Mouse (Mus musculus): ENCODE results near the gene Fam43b.
A peak's percentile ranks its signal among the peaks of the same experiment; 100 is the strongest.
"Not testable (repeated sequence)": the region's sequence is repeated elsewhere in the genome, so short reads cannot be mapped to it uniquely, and the experiment has no call there.

Gene Fam43b

DNA sequence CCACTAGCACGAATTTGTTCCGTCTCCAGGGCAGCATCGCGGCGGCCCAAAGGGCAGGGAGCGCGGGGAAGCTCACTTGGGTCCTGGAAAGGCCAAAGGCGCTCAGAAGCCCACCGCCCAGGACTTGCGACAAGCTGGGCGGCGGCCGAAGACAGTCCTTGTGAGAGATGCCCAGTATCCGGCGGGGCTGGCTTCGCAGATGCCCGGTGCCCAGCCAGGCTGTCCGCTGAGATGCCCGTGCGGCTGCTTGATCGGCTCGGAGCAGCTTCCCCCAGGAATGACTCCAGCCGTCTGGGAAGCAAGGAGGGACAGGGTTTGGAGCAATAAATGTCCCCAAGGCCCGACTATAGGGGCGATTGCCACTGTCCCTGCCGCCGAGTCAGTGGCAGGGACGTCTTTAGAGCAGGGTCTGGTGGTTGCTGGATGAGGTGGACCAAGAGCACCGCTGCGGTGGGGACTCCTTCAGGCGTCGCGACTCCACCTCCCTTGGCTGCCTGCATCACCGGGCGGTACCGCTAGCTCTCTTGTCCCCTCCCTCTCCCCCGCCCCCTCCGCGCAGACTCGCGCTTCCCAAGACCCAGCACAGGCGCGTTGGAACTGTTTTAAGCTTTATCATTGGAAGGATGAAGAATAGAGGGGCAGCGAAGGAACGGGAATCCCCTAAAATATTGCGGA, at the start of gene Fam43b:
TSS of gene Fam43b (minus strand) at position 558 of the 675 bp plus-strand sequence.
- DNase-seq (ENCODE audit: low read depth, low spot score) = peak; percentile 82

DNA sequence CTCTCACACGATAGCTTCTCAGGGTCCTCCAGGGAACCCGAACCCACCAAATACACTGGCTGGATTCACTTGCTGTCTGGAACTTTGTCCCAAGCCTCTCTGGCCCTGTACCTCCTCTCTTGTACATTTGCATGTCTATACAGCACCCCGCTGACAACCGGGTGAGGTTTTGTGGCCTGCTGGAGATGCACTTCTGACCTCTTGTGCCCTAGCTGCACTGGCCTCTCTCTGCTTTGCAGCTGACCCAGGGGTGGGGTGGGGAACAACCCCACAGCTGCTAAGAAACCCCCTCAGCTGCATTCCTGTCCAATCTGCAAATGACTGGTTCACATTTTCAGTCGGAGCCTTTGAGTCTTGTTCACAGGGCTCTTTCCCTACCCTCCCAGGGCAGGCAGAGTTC, 48.6 kb upstream of the Fam43b start:
- peak; percentile 97 for DNase-seq (ENCODE audit: low read depth, low spot score)

DNA sequence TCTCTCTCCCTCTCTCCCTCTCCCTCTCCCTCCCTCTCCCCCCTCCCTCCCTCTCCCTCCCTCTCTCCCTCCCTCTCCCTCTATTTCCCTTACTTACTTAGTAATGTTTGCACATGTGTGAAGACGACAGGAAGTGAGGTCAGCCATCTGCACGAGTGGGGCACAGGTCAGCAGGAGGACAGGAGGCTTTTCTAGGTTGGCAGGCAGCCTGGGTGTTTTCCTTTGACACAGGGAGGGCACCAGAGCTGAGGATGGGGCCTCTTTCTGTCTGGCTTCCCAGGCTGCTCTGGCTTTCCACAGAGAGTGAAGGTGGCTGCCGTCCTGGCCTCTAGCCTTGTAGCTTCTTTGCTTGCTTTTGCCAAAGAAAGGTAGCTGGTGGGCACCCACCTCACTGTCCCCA, 43.7 kb upstream of the Fam43b start:
- DNase-seq (ENCODE audit: low read depth, low spot score) = no peak

DNA sequence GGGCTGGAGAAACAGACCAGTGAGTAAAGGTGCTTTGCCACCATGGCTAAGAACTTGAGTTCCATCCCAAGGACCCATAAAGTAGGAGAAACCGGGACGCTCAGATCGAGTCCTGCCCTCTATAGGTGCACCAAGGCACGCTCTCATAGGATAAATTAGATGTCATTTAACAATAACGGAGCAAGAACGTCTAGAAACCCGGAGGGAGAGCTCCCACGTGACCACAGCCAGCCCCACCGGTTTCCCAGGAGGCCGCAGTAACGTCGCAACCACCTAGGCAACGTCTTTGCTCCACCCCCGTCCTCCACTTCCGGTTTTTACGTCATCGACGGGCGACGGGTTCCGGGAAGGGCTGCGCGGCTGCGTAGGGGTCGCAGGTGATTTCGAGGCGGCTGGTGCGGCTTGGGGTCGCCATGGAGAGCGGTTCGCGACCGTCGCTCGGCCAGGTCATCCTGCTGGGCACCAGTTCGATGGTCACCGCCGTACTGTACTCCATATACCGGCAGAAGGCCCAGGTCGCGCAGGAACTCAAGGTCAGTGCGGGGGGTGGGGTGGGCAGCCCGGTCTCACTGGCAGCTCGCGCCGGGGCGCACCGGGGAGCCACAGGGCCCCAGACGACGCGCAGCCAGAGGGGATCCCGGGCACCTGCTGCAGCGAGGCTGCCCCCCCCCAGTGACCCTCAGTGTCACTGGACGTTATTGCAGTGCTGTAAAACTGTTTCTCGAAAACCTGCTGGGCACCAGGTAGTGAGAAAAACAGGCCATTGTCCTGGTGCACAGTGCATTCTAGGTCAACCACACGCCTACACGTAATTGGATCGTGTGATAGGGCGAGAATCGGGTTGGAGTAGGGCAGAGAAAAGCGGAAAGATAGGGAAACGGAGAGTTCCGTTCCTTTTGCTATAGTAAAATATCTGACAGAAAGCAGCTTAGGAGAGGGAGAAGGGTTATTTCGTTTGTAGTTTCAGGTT, 38.3 kb upstream of the Fam43b start, which contains the start of gene Mul1:
TSS of gene Mul1 (plus strand) at position 325 of the 970 bp plus-strand sequence.
- DNase-seq (ENCODE audit: low read depth, low spot score) = peak; percentile 97

DNA sequence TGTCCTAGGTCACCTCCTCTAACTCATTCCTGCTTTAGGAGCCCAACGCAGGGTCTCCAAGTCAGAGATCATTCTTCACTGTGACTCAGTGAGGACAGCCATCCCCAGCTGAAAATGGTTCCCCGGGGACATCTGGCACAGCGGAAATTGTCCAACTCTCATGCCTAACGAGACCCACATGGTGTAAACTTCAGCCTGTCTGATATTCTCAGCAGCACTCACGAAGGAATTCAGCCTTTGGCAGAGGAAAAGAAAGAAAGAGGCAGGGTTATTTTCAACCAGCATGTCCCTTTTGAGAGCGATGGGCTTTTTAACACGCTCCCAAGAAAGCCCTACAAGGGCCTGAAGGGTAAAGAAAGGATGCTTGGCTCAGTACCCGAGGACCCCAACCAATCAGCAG, 35.0 kb upstream of the Fam43b start:
- DNase-seq (ENCODE audit: low read depth, low spot score) = no peak

DNA sequence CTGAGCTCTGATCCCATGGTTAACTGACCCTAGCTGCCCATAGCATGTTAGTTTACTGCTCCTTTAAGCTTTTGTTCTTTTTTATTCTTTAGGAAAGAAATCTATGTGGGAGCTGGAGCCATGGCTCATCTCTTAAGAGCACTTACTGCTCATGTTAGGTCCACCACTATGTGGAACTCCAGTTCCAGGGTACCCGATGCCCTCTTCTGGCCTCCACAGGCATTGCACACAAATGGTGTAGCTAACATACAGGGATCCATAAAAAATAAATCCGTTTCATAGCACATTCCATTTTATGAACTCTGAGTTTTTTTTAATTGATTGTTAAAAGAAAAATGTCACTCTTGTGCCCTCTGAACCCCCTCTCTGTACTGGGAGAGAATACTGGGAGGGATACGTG, 33.5 kb upstream of the Fam43b start:
- DNase-seq (ENCODE audit: low read depth, low spot score) = peak; percentile 68

DNA sequence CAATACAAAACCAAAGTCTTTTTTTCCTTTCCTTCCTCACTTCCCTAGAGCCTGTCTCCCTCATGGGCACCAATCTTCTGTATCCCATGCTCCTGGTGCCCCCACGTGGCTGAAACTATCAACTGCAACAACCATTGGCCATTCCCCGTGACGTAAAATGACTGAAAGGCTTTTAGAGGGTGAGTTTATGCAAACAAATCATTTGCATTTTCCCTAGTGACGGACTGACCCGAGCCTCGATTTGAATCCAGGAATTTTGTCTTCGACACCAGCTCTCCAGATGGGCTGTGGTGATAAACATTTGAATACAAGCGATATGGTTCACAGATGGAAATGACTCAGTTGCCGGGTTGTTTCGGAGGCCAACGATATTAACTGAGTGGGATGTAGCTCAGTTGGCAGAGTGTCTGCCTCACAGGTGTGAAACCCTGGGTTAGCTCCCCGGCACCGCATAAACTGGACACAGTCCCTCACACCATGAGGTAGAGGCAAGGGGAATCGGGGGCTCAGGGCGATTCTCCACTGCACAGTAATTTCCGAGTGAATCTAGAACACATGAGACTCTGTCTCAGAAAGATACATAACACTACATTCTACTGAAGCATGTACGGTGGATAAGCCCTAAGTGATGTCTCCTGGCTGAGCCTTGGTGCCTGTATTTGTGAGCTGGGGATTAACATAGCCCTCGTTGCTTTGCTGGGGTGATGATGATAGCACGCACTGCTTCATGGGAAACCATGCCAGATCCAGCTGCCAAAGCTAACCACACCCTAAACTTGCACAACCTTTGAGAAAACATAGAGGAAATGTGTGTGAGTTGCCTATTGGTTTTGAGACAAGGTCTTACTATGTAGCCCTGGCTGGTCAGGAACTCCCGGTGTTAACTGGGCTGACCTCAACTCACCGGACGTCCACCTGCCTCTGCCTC, 30.7 kb upstream of the Fam43b start:
- peak; percentile 86 for DNase-seq (ENCODE audit: low read depth, low spot score)

DNA sequence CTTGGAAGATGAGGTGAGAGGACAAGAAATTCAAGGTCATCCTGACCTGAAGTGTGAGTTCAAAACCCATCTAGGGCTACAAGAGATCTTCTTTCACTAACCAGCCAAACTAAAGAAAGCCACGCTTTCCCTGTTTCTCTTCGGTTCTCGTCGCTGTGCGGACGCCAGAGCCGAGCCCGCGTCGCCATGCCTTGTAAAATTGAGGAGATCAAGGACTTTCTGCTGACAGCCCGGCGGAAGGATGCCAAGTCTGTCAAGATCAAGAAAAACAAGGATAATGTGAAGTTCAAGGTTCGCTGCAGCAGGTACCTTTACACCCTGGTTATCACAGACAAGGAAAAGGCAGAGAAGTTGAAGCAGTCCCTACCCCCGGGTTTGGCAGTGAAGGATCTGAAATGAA, 29.3 kb upstream of the Fam43b start:
- DNase-seq (ENCODE audit: low read depth, low spot score) = not testable (repeated sequence)

DNA sequence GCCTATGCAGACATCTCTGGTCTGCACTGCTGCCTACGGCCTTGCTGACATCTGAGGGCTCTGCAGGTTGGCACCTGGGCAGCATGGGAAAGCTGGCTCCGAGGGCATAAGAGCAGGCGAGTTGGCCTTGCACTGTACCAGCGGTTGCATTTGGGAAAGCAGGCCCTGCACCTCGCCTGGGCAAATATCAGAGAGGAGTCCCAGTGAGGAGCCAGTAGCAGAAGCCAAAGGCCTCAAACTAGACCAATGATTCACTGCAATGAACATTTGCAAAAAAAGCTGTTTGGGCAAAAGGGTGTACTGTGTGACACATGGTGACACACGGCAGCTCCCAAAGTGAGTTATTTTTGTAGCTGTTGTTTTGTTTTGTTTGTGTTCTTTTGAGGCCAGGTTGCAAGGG, 28.7 kb upstream of the Fam43b start:
- DNase-seq (ENCODE audit: low read depth, low spot score) = no peak

DNA sequence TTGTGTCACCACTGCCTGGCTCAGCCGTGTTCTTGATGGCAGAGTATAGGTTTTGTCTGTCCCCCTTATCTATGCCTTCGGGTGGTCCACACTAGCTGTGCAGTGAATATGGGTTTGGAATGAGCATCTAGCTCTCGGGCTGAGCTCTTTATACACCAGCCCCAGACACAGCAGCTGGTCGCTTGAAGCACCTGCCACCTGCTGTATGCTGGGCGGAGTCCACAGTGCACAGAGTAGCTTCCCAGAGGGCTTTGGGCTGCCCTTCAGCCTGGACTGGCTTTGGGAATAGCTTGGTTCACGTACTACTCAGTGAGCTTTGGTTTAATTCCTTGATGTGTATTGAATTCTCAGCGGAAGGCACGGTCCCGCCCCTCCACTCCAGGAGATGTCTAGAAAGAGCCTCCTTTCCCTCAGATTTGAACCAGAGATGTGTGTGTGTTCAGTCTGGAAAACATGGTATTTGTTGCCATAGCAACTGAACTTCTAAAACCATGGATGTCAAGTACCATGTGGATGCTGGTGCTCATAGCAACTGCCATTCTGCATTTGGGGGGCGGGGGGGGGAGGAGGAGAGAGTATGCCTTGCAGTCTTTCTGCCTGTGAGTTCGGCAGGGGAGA, 22.1 kb upstream of the Fam43b start:
- no peak for DNase-seq (ENCODE audit: low read depth, low spot score)

DNA sequence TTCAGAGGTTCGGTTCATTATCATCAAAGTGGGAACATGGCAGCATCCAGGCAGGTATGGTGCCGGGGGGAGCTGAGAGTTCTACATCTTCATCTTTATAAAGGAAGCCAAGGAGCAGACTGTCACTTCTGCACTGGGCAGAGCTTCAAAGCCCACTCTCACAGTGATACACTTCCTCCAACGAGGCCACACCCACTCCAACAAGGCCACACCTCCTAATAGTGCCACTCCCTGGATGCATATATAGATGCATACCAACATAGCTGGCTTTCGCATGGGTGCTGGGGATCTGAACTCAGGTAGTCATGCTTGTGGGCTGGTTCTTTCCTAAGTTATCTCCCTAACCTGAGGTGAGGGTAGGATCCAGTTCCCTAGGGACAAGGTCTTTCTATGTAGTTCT, 21.6 kb upstream of the Fam43b start:
- DNase-seq (ENCODE audit: low read depth, low spot score) = no peak

DNA sequence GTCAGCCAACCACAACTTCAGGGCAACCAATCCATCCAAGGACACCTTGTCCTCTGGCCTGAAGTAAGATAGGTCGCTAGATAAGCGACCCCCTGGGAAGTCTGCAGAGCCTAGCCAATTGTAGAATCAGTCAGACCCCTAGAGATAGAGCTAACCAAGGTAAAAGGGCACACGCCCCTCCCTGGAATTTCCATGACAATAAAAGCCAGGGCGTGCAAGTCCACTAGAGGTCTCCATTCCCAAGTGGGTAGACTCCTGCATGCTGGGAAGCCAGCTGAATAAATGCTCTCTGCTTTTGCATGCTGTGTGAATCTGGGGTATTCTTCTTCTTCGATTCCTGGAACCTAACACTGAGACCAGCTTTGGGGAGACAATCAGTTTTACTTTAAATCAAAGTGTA, 20.1 kb upstream of the Fam43b start:
- peak; percentile 89 for DNase-seq (ENCODE audit: low read depth, low spot score)

DNA sequence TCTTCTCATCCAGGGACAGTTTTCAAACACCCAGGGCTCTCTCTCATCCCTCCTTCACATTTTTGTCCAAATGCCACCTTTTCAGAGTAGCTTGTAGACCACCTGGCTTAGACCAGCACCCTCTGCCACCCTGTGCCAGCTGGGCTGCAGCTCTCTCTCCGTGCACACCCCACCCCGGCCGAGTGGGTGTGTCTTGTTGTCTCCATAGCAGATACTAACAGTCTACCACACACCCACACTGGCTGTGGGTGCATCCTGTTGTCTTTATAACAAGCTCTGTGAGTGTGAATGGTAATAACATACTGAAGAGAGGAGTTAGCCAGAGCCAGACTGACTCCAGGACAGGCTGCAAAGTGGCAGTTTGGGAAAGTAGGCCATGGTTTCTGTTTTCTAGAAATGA, 19.7 kb upstream of the Fam43b start:
- DNase-seq (ENCODE audit: low read depth, low spot score) = no peak

DNA sequence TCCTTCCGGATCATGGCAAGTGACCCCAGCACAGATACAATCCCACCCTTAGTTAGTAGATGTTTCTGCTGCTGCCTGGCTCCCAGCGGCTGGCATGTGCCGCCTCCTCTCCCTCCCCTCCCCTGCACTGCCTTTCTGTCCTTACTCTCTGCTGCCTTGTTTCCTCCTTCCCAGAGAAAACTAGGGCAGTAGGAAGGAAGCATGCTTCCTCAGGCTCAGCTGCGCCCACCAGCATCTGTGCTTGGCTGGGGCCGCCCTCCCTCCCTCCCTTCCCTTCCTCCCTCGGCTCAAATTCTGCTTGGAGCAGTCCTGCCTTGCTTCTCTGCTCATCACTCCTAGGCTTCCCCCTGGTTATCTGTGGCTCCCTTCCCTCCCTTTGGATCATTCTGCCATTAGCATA, 18.4 kb upstream of the Fam43b start:
- DNase-seq (ENCODE audit: low read depth, low spot score) = no peak

DNA sequence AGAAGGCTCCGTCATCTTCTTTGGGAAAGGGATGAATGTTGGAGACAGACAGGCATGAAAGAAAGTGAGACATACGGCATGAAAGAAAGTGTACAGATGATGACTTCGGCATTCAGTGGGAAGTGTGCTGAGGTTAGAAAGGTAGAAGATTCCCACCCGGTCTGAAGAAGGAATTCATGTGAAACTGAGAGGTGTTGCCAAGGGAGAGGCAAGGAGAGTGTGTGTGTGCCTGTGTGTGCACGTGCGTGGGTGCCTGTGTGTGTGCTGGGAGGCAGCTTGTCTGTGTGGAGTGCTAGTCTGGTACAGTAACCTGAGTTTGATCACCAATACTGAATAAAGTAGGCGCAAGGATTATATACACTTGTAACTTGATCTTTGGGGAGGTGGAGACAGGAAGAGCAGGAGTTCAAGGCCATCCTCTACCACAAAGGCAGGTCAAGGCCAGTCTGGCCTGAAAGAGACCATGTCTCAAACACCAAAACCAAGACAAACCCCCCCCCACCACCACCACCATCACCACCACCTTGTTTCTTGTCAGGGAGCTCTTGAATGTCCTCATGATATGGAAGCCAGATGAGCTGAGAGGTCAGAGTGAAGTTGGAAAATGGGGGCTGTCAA, 15.3 kb upstream of the Fam43b start:
- DNase-seq (ENCODE audit: low read depth, low spot score) = peak; percentile 51

DNA sequence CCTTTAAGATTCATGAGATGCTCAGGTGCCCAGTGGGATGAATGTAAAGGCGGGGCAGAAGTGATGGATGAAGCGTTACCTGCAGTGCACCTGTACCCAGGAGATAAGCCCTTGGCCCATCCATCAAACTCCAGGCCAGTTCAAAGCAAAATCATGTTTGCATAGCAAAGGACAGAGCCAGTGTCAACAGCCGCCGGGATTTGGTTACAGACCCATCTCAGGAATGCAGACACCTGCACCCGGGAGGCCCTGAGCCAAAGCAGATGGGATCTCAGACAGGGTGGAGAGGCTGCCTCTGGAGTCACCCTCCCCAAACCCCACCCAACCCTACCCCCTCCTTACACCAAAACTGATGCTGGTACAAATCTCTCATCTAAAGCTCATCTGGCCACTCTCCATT, 14.7 kb upstream of the Fam43b start:
- DNase-seq (ENCODE audit: low read depth, low spot score) = peak; percentile 90

DNA sequence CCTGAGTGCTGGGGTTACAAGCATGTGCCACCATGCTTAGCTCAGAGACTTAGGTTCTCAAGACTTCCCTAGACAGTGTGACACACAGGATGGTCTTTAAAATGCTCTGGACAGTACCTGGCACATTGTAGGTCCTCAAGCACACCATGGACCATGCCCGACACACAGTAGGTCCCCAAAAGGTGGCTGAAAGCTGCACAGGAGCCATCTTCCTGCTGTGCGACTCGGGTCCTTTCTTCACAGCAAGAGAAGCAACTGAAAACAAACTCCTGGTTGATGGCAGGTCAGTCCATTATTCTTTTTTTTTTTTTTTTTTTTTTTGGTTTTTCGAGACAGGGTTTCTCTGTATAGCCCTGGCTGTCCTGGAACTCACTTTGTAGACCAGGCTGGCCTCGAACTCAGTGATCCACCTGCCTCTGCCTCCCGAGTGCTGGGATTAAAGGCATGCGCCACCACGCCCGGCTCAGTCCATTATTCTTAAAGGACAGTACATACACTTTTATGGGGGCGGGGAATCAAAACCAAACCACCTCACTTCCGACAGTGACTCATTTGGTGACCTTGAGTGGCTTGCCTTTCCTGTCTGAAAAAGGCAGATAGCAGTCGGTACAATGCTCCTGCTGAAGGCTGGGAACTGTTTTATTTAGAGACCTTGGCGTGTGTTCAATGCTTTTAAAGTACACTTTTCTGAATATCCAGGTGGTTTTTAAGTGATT, 11.3 kb upstream of the Fam43b start:
- peak; percentile 54 for DNase-seq (ENCODE audit: low read depth, low spot score)

DNA sequence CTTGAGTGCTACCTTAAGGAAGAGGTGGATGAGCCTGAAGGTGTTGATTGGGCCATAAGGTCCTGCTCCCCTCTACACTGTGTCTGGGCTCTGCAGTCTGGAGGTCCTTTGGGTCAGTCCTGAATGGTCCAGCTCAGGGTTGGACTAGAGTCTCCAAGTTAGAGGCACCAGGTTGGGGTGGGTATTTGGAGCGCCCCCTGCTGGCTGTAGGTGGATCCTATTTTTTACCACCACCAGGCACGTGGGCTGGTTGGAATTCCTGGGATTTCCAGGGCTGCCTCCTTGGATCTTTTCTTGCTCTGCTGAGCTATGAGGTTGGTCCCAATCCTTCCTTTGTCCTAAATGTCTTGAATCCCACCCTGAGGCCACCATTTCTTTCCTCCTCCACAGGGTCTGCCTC, 8.5 kb upstream of the Fam43b start:
- DNase-seq (ENCODE audit: low read depth, low spot score) = peak; percentile 62

DNA sequence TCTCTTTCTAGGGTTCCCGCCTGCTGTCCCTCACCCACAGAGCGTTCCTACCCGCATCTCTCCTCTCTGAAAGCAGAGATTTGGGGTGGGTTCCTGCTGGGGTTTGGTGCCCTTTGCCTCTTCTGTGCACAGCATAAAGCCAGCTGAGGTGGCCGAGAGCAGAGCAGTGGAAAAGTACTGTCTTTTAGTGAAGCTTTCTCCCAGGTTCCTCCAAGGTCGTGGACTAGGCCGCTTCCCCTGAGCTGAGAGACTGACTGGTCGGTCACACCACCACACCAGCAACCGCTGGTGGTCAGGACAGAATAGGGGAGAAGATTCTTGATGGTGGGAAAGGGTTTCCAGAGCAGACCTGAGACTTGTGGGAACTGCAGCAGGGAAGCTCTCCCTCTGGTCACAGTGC, 383 bp upstream of the Fam43b start:
- no peak for DNase-seq (ENCODE audit: low read depth, low spot score)
